Mouse (Mus musculus): Measurements from ENCODE around the gene Slc25a44.
"Not testable (repeated sequence)": the region's sequence is repeated elsewhere in the genome, so short reads cannot be mapped to it uniquely, and the experiment has no call there.

Gene Slc25a44

DNA sequence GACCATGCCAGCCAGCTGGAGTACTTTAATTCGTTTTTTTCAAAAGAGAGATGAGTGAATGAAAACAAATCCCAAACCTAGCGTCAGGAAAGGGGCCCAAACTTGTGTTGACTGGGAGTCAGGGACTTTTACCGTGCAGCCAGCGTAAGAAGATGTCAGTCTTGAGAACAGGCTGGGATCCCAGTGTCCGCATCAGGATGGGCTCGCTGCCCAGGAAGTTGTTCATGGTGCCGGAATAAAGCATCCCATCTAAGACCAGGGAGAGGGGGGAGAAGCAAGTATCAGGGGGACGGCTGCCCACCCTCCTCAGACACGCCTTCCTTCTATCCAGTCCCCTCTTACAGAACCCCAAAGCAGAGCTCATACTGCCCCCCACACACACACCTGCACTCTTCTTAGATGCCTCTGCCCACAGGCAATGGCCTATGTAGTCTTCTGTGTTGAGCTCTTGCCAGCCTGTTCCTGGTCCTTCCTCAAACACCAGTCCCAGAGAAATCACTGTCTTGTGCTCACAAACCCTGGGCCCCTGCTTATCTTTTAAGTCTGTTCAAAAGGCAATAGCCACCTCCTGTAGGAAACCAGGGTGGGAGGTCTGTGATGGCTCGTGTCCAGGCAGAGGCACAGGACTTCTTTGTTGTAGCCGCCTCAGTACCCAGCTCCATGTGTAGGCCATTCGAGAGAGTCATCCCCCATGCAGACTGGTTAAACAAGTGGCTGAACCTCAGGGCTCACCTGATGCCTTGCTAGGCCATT, 25.6 kb upstream of the Slc25a44 start:
- in situ Hi-C loops (cut with MboI, MseI): no loop called here

- in situ Hi-C loops (cut with MboI, MseI): no loop called here
These were observed 24.6 kb upstream of the Slc25a44 start for GRCm38 (mm10) chr3:88449395-88450023.

GRCm38 (mm10) chr3:88448443-88448842, 23.5 kb upstream of the Slc25a44 start:
- in situ Hi-C loops (cut with MboI, MseI): no loop called here

DNA sequence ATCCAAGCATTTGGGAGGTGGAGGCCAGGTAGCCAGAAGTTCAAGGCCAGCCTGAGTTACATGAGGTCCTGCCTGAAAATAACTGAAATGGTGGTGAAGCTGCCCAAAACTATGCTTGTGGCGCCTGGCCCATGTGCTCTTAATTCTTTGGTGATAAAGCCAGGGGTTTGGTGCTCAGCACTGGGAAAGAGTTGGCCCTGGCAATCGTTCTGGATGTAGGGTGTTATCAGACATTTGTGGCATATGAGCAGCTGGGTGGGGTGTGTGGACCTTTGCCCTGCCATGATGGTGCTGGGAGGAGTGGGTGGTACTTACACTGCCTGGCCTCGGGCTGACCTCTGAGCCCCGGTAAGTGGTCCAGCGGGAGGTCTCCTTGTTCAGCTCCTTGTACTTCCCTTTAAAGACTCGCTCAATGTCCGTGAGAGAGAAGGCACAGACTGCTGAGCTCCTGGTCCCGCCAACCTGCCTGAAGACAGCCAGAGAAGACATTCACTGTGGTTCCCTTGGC, 22.8 kb upstream of the Slc25a44 start:
- in situ Hi-C loops (cut with MboI, MseI): no loop called here

- in situ Hi-C loops (cut with MboI, MseI): no loop called here
These were observed 21.7 kb upstream of the Slc25a44 start for GRCm38 (mm10) chr3:88446471-88447123.

- in situ Hi-C loops (cut with MboI, MseI): no loop called here
These were observed 17.9 kb upstream of the Slc25a44 start for GRCm38 (mm10) chr3:88442888-88443287.

- in situ Hi-C loops (cut with MboI, MseI): no loop called here
These were observed 17.5 kb upstream of the Slc25a44 start for GRCm38 (mm10) chr3:88442488-88442887.

DNA sequence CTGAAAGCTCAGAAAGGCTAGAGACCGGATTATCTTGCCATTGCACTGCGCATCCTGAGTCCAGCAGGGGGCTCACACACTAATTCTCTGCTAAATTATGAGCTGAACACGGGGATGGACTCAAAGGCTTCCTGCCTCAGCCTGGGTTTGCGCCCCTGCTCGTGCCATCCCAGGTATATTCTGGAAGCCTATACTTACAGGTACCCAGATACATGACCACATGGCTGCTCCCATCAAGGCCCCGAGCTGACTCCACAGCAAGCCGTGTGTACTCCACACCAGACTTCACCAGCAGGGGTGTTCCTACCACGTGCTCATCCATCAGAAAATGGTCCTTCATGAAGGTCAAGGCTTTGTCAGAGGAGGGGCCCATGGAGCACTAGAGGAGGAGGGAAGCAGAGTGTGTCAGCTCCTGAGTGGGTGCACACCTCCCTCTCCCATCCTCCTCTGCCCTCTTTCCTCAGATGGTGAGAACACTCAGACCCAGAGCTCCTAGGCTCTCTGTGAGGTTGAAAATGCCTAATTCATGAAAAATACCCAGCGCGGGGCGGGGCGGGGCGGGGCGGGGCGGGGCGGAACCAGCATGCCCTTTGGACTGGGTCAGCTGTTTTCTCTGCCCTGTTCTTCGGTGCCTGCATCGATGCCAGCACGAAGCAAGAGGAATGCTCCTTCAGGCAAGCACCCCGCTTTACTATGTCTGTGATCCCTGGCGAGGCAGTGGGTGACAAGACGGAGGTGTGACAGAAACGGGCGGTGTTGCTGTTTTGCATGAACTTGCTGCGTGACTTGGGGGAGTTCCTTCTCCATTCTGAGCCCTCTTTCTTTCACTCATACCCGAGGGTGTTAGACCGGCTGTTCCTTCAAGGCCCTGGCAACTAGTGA, 15.8 kb upstream of the Slc25a44 start:
- in situ Hi-C loops (cut with MboI, MseI): no loop called here

- in situ Hi-C loops (cut with MboI, MseI): no loop called here
These were observed 14.6 kb upstream of the Slc25a44 start for GRCm38 (mm10) chr3:88439582-88439981.

DNA sequence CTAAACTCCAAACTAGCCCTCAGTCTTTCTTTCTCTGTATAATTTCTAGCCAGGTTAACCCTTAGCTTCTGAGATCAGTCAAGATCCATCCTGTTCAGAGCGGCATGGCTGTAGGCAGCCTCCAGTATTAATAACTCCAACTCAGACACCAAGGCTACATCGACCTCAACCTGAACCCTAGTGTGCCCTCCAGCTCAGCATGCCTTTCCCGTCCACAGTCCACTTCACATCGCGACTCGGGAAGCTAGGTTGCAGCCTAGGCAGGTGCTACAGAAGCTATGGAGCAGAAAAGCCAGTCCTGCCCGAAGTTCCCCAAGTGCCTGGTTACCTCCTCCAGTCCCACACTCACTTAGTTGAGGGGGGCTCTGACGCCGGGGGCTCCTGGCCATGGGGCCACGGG, 12.5 kb upstream of the Slc25a44 start:
- in situ Hi-C loops (cut with MboI, MseI): no loop called here

GRCm38 (mm10) chr3:88436395-88437201, 11.7 kb upstream of the Slc25a44 start:
- in situ Hi-C loops (cut with MboI, MseI): no loop called here

DNA sequence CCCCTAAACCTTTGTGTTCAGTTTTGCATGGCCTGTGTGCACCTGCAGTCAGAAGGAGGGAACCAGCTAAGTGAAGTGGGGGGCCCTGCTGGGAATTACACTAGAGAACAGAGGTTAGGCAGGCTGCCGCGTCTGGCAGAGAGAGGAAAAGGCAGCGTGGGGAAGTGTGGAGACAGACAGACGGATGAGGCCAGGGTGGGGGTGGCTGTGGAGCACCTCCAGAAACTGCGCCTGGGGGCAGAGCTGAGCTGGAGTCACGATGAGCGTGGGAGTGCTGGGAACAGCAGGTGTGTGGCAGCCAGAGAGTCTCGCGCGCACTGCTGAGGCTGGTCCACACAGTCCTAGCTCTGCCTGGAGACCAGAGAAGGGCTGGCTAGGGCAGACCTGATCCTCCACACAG, 10.6 kb upstream of the Slc25a44 start:
- in situ Hi-C loops (cut with MboI, MseI): no loop called here

GRCm38 (mm10) chr3:88428639-88429038, 3.7 kb upstream of the Slc25a44 start:
- in situ Hi-C loops (cut with MboI, MseI): not testable (repeated sequence)

DNA sequence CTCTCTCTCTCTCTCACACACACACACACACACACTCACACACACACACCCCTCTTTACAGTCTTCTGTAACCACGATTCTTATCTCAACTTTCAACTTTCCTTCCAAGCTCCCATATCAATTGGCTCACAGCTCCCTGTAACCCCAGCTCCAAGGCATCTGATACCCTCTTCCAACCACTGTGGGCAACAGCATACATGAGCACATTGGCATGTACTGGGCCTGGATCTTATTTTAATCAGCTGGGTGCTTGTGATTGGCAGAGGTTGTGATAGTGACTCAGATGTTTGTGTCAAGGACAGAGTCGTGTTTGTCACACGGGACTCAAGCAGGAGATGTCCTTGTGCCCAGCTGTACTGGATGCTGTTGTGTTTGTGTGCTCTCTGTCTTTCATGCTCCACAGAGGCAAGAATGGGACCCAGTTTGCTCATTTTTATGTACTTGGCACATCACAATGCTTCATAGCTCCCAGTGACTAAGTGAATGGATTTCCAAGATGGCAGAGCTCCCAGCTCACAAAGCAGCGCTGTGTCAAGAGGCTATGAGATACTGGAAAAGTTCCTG, 2.5 kb upstream of the Slc25a44 start:
- in situ Hi-C loops (cut with MboI, MseI): no loop called here

DNA sequence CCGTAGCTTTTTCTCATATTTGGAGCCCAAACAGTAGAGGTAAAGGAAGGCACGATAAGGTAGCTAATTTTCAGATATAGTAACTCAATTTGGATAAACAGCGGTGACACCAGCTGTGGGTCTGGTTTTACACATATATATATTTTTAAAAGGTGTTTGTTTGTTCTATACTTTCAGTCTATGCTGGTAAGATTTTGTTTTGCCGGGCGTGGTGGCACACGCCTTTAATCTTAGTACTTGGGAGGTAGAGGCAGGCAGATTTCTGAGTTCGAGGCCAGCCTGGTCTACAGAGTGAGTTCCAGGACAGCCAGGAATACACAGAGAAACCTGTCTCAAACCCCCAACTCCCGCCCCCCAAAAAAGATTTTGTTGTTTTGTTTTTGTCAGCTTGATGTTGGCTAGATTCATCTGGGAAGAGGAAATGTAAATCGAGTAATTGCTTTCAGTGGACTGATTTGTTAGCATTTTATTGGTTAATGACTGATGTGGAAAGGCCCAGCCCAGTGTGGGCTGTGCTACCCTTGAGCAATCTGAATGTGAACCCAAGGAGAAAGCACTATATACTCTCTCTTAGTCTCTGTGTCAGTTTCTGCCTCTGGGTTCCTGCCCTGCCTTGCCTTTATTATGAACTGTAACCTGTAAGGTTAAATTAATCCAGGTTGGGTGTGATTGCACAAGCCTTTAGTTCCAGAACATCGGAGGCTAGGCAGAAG, 925 bp upstream of the Slc25a44 start:
- in situ Hi-C loops (cut with MboI, MseI): no loop called here

DNA sequence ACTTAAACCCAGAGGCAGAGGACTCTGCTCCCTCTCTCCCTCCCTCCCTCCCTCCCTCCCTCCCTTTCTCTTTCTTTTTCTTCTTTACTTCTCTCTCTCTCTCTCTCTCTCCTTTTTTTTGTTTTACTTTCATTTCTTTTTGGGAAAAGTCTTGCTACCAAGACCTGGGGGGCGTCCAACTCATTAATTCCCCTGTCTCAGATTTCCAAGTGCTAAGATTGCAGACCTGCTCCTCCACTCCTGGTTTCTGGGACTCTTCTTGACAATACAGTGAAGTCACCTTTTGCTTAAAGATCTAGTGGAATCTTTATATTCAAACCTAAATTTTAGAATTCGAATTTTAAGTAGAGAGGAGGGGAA, 371 bp upstream of the Slc25a44 start:
- in situ Hi-C loops (cut with MboI, MseI): no loop called here

DNA sequence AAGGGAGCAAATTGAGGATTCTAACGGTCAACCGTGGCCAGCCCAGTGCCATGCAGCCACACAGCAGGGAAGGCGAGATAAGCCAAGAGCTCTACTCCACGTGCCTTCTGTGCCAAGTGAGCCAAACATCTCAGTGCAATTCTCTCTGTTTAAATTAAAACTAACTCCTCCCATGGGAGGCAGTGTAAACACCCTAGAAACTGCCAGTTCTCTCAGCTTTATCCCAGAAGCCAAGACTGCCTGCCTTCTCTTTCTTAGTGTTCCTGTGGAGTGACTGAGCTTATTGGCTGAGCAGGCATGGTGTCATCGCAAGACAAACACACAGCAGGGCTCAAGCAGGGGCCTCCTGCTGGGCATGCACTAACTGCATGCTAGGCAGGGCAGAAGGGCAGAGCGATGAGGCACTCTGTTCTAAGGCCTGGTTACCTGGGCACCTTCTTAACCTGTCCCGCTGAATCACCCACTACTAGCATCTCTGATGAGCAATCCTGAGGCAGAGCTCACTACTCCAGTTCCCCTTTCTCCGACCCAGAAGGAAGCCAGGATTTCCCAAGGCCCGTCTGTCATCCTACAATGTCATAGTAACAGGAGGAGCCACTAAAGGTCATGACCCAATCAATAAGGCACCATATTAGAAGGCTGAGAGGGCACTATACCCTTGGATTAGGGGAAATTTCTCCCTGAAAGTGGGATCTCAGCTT, 2.8 kb downstream of the Slc25a44 start:
- in situ Hi-C loops (cut with MboI, MseI): no loop called here

DNA sequence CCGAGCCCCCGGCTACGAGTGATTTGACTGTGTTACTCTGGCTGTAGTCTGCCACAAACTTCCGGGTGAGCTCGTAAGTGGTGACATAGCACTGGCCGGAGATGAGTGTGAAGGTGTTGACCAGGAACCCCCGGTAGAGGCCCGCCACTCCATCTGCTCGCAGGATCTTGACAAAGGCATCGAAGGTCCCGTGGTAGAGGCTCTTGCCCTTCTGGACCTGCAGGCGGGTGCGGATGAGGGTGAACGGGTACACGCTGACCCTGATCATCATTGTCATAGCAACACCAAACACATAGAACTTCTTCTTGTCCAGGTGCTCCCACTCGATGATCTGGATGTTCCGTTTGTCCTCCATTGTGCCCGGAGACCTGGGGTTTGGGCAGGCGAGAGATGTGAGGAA, 4.2 kb downstream of the Slc25a44 start:
- in situ Hi-C loops (cut with MboI, MseI): no loop called here

DNA sequence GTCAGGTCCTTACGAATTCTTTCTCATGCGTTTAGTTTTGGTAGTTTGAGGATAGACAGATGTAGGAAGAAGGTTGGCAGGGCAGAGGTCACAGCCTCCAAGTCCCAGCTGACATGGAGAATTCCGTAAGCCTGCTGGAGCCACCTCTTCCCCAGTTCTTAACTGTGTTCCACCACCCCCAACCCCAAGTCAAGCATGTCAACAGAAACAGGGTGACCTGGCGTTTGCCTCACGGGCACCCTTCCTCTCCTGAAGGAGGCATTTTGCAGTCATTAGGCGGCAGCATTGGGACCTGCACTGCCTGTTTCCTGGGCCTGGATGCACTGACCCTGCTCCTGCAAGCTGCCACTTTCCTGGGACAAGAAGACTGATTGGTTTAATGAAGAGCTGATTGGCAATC, 6.9 kb downstream of the Slc25a44 start:
- in situ Hi-C loops (cut with MboI, MseI): no loop called here

Data from regulatory T cell (primary cell).